Mouse (Mus musculus) 416B (cell line): ENCODE results near the gene Greb1.

Experiments used
- DNase-seq: peaks from one replicate; pipeline ENCODE4 v3.0.0; 2011; ENCODE audit warnings: low read depth

Greb1 gene

DNA sequence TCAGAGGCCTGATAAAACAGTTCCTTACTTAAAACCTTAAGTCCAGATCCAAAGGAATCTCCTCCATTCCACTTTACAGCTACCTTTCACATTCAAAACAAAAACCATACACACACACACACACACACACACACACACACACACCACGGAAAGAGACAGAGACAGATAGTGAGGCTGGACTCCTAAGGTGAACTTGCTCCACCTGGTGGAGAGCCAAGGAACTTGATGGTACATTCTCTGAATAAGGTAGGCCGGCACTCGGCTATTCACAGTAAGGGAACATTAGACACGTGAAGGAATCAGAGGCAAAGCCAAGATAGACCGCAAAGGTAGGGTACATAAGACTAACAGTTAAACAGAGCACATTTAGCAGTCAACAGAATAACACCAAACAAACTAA, 4.8 kb upstream of the Greb1 start:
- DNase-seq: peak; percentile 78

DNA sequence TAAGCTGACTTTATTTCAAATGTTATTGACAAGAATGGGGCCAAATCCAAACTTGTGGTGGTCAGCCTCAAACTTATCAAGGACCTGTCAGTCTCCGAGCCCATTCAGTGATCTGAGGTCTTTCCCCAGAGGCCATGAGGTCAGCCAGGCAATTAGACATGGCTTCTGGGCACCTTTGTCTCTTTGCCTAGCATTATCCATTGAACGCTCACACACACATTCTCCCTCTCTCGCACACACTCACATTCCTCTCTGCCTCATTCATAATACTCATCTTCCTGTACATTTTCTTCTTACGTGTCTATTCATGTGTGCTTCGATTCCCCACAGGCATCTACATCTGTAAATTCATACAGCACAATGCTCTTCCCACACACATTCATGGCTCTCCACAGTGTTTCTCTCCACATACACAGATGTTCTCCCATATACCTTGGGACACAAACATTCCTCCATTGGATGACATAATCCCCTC, 3.3 kb upstream of the Greb1 start:
- no peak for DNase-seq

DNA sequence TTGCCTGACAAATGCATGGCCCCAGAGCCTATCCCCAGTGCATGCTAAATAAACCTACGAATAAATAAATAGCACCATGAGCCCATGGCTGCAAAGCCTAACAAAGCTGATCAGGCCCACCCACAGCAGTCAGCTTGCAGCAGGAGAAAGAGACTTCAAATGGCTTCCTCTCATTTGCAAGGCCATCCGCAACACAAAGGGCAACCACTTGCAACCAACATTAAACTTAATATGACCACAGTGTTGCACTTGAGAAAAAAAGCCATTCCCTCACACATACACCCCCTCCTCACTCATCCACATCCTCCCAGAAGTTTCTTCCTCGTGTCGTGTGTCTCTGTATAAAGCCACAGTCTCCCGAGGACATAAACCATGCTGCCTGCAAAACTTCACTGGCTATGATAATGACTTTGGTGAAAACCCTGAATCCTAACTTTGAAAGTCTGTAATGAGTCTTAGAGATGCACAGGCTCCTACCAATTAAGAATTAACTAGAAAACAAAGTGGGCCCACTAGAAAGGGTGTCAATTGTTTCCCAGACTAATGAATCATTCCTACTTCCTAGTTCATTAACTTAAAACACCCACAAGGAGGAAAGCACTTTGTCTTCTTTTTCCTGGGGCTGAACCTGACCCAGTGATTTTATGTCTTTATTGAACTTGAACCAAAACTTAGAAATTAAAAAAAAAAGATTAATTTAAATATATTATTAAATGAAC, 2.7 kb upstream of the Greb1 start:
- DNase-seq: no peak

DNA sequence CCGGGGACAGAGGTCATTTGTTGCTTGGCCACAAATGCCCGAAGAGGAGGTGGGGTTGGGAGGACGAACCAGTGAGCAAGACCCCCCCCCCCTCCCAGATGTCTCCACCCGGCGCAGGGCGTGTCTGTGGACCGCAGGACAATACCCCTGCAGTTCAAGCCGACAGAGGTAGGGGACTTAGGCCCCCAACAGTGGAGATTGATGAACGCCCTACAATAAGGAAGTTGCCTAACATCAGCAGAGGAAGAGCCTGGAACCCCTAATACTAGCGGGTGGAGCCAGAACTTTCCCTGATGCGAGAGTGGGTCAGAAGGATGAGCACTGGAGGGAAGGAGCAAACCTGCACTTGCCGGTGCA, 251 bp upstream of the Greb1 start:
- no peak for DNase-seq

DNA sequence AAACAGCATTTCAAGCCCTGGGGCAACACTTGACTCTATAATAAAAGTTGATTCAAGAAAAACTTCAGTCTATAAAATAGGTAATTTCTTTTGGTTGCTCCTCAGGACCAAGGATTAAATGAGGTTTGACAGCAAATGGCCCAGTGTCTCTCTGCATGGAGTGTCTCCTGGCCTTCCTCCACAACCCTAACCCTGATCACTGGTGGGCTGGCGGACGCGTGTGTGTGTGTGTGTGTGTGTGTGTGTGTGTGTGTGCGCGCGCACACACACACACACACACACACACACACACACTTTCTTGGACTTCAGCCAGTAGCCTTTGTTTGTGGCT, 793 bp downstream of the Greb1 start:
- DNase-seq: no peak

DNA sequence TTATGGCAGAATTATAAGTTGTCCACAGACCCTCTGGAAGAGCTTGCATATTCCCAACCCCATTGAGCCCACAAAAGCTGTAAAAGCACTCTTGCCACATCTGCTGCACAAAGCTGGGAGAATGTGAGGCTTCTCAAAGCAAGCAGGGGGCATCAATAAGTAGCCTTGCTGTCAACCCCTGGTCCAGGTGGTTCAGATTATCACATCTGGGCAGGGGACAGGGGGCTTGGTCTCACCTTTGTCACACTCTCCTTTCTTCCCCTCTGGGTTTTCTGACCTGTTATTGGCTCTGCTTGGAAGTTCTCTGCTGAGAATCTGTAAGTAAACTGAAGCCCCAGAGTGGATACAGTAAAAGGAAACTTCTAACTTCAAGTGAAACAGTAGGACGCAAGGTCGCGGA, 1.8 kb downstream of the Greb1 start:
- no peak for DNase-seq

DNA sequence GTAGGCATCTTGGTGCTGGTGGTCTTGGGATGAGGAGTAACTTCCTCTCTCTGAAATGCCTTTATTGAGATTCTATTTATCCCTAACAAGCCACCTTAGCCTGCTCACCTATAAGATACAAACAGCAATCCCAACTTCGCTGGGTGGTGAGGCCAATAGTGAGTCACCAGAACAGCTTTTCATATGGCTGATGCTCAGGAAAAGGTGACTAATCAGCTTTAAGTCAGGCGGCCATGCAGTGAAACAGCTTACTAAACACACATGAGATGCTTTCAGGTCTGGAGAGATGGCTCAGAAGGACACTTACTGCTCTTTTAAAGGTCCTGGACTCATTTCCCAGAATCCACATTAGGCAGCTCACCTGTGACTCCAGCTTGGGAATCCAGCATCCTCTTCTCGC, 4.9 kb downstream of the Greb1 start:
- peak; percentile 56 for DNase-seq

DNA sequence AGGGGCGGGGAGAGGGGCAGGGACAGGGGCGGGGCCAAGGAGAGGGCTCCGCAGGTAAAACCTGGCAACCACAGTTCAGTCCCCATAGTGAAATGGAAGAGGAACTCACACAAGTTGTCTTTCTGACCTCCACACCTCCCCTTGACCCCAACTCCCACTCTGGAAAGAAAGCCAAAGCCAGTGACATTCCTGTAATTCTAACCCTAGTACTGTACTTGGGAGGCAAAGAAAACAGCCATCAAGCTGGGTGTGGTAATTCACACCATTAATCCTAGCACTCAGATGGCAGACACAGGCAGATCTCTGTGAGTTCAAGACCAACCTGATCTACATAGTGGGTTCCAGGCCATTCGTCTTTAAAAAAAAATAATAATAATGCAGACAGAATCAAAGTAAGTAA, 7.3 kb downstream of the Greb1 start:
- DNase-seq: no peak

DNA sequence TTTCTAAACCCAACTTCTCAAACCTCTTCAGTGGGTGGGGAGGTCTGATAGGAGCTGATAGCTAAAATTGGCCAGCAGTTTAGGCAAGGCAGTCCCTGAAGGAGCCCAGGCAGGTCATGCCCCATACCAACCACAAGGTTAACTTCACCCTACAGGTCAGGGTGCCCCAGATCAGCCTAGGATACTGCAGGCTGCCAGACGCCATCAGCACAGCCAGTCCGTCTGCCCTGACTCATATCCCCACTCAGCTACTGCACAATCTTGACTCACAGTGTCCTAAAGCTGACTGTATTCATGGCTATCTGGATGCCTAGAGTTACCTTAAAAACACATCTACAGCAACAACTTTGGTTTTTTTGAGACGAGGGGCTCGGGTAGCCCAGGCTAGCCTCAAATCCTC, 10.2 kb downstream of the Greb1 start:
- no peak for DNase-seq

DNA sequence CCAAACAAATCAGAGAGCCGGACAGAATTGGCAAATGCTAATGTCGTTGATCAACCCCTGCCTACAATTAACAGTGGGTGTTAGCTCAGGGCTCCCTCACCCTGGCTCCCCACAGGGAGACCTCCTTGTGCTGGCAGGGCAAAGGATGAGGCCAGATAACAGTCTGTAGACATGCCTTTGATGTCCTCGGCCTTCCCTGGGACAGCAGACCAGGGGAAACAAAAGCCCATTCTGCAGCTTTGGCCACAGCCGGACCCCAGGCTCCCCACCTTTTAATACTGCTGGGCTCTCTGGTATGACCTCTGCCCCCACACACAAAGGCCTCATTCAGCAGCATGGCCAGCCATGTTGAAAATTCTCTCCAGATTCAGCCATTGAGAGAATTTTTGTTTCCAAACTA, 10.9 kb downstream of the Greb1 start:
- DNase-seq: no peak

DNA sequence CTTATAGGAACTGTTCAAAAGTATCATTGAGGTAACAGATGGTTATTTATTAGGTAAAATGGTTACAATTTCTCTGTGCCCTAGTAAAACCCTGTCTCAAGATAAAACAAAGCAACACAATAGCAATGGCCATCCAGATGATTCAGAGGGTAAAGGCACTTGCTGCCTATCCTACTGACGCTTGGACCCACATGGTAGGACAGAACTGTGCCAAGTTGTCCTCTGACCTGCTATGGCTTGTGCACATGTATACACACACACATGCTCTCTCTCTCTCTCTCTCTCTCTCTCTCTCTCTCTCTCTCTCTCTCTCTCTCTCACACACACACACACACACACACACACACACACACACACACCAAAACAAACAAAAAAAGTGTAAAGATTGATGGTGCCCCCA, 11.5 kb downstream of the Greb1 start:
- DNase-seq: no peak

DNA sequence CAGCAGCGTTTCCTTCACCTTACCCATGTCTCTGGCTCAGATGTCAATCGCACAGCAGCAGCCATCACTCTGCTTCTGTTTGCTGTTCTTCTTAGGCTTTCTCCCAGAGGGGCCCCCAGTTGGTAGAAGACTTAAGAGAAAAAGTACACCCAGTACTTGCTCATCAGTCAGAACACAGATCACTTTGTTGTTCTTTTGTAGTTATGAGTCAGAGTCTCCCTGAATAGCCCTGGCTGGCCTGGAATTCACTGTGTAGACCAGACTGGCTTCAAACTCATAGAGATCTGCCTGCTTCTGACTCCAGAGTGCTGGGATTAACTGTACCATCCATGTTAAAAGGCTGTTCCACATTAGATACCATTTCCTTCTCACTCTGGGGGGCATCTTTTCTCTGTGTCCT, 12.1 kb downstream of the Greb1 start:
- DNase-seq: no peak

DNA sequence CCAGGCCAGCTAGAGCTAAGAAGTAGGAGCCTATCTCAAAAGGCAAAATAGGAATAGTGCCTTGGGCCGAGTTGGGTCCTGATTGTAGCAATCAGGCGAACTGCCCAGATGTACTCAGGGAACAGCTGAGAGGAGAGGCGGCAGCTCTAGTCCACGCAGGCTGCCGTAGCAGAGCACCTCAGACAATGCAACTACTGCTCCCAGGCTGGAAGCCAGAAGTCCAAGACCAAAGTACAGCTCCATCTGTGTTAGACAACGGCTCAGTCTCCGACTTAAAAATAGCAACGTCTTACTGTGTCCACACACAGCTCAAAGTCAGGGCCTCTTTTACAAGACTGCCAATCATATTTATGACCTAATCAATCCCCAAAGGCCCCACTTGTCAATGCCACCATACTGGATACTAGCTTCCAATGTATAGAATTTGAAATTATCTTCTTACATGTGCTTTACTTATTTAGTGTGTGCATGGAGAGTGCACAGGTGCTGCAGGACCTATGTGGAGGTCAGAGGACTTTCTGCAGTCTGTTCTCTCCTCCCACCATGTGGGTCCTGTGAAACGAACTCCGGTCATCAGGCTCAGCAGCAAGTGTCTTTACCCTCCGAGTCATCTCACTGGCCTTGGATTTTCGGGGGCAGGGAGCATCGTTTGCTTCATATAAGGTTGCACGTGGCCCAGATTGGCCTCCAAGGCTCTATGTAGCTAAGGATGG, 19.5 kb downstream of the Greb1 start:
- DNase-seq: no peak

DNA sequence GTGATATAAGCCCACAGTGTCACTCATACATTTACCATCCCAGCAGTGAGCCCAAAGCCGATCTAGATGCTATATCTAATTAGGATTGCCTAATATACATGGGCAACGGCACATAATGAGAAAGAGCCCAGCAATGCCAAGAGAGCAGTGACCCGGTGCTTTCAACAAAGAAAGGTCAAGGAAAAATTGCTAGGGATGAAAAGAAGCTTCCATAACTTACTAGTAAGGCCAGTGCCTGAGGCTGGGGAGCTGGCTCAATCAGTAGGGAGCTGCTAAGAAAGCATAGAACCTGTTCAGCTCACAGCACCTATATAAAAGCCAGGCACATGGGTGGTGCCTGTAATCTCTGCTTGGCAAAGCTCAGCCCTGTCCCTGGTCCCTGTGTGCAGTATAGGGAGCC, 20.4 kb downstream of the Greb1 start:
- no peak for DNase-seq

DNA sequence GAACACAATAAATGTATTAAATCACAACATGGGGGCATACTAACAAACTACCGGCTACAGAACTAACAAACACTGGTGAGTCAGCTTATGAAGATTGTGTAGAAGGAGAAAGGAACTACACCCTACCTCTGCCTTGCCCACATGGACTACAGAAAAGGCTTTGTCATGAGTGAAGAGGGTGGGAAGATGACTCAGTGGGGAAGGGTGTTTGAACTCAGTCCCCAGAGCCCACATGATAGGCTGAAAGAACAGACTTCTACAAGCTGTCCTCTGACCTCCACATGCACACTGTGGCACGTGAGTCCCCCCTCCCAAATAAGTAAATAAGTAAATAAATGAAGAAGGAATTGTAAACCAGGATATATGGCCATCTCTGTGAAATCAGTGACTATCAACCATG, 21.5 kb downstream of the Greb1 start:
- peak; percentile 16 for DNase-seq

DNA sequence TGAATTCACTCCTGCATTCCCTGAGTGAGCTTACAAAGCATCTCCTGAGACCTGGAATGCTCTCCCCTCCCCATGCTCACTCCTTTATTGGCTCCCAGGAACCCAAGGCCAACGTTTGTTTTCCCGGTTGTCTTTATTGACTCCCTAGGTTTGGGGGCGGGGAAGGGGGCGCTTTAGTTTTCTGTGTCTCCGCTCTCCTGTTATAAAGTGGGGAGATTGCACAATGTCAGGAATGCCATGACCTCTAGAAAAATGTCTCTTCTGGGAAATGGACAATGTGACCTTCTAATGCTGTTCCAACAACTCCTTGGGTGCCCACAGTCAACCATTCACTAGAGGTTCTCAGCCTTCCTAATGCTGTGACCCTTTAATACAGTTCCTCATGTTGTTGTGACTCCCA, 22.2 kb downstream of the Greb1 start:
- no peak for DNase-seq

DNA sequence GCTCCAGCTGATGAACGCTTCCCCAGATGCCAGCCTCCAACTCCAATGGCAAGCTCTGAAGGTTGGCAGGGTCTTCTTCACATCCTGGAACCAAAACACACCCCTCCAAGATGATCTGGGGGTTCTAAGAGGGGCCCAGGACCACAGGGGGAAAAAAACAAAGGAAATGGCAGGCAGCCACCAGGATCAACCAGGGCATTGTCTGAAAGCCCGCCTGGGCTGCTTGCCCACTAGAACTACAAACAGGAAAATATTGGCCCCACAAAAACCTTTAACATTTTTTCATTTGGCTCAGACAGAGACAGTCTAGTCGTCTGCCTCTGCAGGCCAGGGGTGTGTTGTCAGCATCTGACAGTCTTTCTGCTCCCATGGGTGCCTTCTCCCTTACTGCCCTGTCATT, 25.3 kb downstream of the Greb1 start:
- DNase-seq: no peak

DNA sequence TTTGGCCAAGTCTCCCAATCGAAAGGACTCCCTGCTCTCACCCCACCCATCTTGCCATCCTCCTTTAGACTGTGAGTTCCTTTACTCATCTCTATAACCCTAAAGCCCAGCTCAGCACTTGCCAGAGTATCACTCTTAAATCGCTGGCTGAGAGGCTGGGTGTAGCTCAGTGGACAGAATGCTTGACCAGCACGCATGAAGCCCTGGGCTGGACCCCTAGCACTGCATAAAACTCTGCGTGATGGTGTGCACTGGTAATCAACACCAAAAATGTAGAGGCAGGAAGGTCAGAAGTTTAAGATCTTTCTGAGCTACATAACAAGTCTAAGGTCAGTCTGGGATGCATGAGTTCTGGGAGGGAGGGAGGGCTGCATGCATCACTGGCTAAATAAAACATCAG, 26.1 kb downstream of the Greb1 start:
- DNase-seq: no peak

DNA sequence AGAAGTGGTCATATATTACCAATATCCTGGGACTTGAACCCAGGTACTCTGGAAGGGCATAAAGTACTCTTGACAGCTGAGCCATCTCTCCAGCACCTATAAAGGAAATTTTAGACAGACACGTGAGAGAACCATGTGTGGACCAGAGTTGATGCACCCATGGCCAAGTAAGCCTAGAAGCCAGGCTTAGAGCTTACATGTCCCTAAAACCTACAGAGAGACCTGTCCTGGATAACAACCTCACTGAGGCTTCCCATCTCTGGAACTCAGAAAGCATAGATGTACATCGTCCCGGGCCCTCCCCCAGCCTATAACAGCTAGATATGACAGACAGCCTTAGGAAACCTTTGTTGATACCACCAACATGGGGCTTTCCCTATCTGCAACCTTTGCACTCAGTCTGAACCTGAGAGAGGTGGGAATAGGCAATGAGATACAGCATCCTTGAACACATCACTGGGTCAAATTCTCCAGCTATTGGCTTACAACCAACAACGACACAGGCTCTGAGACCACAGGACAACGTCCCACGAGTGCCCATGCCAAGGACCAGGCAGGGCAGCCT, 31.0 kb downstream of the Greb1 start:
- no peak for DNase-seq

DNA sequence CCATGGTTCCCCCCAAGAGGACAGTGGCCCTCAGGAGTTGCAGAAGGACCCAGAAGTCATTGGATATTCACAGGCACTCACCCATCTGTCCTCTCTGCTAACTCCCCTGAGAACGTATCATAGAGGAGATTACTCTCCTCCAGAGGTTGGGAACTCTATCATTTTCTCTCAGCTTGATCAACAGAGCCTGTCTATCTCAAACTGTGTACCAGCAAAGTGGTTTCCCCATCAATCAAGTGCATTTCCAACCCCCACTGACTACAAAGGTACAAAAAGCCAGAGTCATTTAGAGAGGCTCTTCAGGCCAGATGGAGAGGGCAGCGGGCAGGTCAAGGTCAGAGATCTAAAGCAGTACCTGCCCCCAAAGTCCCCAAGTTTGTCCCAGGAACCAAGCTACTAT, 32.0 kb downstream of the Greb1 start:
- no peak for DNase-seq

DNA sequence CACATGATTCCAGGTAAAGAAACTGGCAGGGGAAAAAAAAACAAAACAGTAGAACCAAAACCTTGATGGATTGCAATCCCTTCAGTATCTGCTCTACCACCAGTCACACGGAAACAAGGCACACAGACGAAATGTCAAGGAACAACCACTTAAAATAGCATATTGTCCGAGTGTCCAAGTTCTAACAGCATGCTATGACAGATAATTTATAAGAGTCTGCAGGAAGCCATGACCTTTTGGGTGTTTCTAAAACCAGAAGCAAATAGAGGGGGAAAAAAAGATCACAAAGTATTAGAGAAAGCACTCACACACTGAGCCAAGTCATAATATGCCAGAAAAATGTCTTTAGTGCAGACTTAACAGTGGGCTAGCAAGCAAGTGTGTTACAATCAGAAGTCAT, 32.4 kb downstream of the Greb1 start:
- no peak for DNase-seq

DNA sequence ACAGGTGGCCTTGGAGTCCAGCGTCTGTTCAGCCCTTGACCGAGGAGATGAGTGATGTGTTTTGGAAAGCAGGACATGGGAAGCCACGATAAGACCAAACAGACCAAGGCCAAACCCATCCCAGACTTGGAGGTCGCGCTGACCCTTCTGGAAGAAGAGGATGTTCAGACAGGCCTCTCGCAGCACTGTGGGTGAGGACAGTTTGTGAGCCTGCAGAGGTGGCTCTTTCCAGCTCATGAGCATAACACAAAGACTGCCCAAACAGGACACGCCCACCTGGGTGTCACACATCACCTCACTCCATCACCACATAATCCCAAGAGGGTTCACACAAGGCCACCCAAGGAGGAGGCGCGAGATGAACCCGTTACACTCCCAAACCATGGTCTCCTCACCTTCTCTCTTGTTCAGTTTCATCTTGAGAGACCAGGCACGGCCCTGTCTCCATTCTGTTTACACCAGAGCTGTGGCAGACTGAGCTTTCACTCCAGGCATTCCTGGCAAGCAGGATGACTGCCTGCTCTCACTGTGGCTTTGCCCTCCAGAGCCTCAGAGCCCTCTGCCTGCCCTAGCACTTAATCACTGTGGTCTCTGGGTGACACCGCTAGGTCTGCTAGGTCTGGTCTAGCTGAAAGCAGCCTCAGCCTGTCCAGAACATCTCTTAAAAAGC, 35.8 kb downstream of the Greb1 start:
- DNase-seq: no peak
